Mouse (Mus musculus) ES-E14 (cell line): ENCODE measurements around the gene Hyal1. TPM values are rescaled to one million over a fixed set of nuclear protein-coding genes. Genes with fewer than 3 reads are reported as not detected.

Source experiments
- DNase-seq: peaks from one replicate; pipeline ENCODE4 v3.0.0-alpha.2; 2013; ENCODE audit warnings: low read depth, low spot score
- H3K27ac ChIP-seq: 2 replicates; pipeline ENCODE4 v1.5.1; 2012; ENCODE audit warnings: low read depth, mild to moderate bottlenecking, low read length, moderate library complexity, mixed read lengths; ENCODE audit not compliant: poor library complexity, insufficient read depth, severe bottlenecking
- H3K36me3 ChIP-seq: 2 replicates; pipeline ENCODE4 v1.6.1; 2012; ENCODE audit warnings: mild to moderate bottlenecking, low read length, moderate library complexity, mixed read lengths; ENCODE audit not compliant: control insufficient read depth, poor library complexity, insufficient read depth, severe bottlenecking
- H3K4me1 ChIP-seq, 2 experiments: fragments of 150-350 bp in 1 of 2; sonication (generic) in 1 of 2; 2 replicates each; pipeline ENCODE4 v1.6.1; 2012; ENCODE audit warnings: low read length in 2 of 2, mild to moderate bottlenecking in 1 of 2, mixed read lengths in 1 of 2; ENCODE audit not compliant: control insufficient read depth in 2 of 2, insufficient read depth in 2 of 2, poor library complexity in 1 of 2
- H3K4me3 ChIP-seq, 2 experiments: fragments of 150-350 bp in 1 of 2; sonication (generic) in 1 of 2; 2 replicates each; pipeline ENCODE4 v1.5.1; 2012; ENCODE audit warnings: low read length in 2 of 2, low read depth in 1 of 2, mild to moderate bottlenecking in 1 of 2, mixed read lengths in 1 of 2; ENCODE audit not compliant: insufficient read depth in 1 of 2, poor library complexity in 1 of 2, severe bottlenecking in 1 of 2
- H3K9ac ChIP-seq: 2 replicates; pipeline ENCODE4 v1.6.1; 2012; ENCODE audit warnings: low read depth, mild to moderate bottlenecking, low read length, mixed read lengths; ENCODE audit not compliant: poor library complexity, insufficient read depth, severe bottlenecking
- H3K9me3 ChIP-seq: fragments of 150-350 bp; sonication (generic); 2 replicates; pipeline ENCODE4 v1.6.1; 2012; ENCODE audit warnings: low read depth, mild to moderate bottlenecking, low read length; ENCODE audit not compliant: control insufficient read depth, insufficient read depth
- CHD2 ChIP-seq: IDR thresholded peaks from 2 replicates; pipeline ENCODE4 v1.6.1; 2014; ENCODE audit warnings: mild to moderate bottlenecking, low read depth, low read length, inconsistent platforms
- HCFC1 ChIP-seq: IDR thresholded peaks from 2 replicates; pipeline ENCODE4 v1.6.1; 2012; ENCODE audit warnings: low read length, inconsistent platforms, borderline replicate concordance; ENCODE audit not compliant: insufficient read depth
- MAFK ChIP-seq: IDR thresholded peaks from 2 replicates; pipeline ENCODE4 v1.6.1; 2014; ENCODE audit warnings: mild to moderate bottlenecking, low read depth, low read length, inconsistent platforms; ENCODE audit not compliant: insufficient read depth
- ZC3H11A ChIP-seq: IDR thresholded peaks from 2 replicates; pipeline ENCODE4 v1.6.1; 2012; ENCODE audit warnings: low read depth, mild to moderate bottlenecking, inconsistent platforms, low read length, borderline replicate concordance
- ZNF384 ChIP-seq: IDR thresholded peaks from 2 replicates; pipeline ENCODE4 v1.6.1; 2012; ENCODE audit warnings: low read depth, low read length, inconsistent platforms
- in situ Hi-C, 2 experiments: fragments of 600-800 bp; cut with MboI; formaldehyde crosslinking; loops; one replicate each; pipeline ENCODE4 v1.15.1; 2025; ENCODE audit warnings: low sequenced_read_pairs in 2 of 2, inconsistent platforms in 1 of 2; ENCODE audit not compliant: unreplicated experiment in 2 of 2
- total RNA-seq: library from RNA; depleted of rRNA; stranded (reverse); fragments of 300-350 nt; gene quantifications from 2 replicates; pipeline ENCODE4 v1.2.3, GENCODE M21; 2012

Gene Hyal1
- total RNA-seq, 1 experiment = 11.8 TPM

DNA sequence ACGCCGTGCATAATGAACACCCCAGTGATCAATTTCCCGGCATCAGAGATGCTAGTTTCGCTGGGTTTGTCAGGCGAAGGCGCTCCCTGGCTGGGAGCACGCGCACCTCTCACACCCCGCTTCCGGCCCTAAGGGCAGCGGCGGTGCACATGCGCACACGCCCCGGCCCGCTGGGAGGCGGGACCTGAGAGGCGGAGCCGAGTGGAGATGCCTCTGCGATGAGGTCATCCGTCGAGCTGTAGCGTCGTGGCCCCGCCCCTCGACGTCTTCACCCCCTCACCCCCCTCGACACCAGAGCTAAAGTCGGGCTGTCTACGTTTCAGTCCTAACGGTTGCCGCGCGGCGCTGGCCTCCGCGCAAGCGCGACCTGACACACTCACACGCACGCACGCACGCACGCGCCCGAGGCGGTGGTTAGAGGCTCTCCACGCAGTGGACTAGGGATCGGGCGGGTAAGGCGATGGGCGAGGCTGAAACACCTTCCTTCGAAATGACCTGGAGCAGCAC is 22.4 kb upstream of the Hyal1 start:
- Histone ChIP-seq H3K9me3 (no peaks in the 10 kb centered on the region), H3K4me1 (peaks cover 0 to 13% of the 10 kb centered on the region in 2 experiments; a peak in 1 of 4 replicates), H3K36me3 (peaks cover 16% of the 10 kb centered on the region), H3K4me3 (peak overlapping the region; percentile 64 to 80), H3K27ac (peak overlapping the region; percentile 57), H3K9ac (peak overlapping the region; percentile 81)
- DNase-seq = peak; percentile 94
- in situ Hi-C loops = no loop called here
- TF ChIP-seq HCFC1 = 0 out of 2 replicates have a peak, but pooled peaks have one; percentile 37
- no peak for TF ChIP-seq CHD2

DNA sequence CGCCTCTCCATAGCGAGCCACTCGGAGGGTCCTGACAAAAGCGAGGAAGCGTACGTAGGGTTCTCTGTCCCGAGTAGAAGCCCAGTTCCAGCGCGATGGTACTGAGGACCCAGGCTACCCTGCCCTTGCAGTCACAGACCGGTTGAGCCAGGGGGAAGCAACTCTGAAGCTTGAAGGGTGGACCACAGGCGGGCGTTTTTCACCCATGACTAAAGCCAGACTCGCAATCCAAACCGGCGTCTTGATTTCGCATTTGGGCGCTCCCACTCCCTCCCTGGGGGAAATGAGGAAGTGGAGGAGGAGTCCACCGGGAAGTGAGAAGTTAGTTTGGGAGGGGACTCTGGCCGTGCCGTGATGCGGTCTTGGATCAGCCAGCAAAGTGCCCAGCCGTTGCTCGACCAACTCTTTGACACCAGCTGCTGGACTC is 21.7 kb upstream of the Hyal1 start:
- peak overlapping the region; percentile 81 for H3K9ac ChIP-seq
- H3K4me1 ChIP-seq = peaks cover 0 to 12% of the 10 kb centered on the region in 2 experiments; a peak in 1 of 4 replicates
- no peak for DNase-seq
- H3K9me3 ChIP-seq = no peaks in the 10 kb centered on the region
- no peak for TF ChIP-seq CHD2
- no peak for TF ChIP-seq MAFK
- TF ChIP-seq ZC3H11A = no peak
- no peak for TF ChIP-seq ZNF384
- H3K4me3 ChIP-seq = peak overlapping the region; percentile 64 to 80
- peak overlapping the region; percentile 57 for H3K27ac ChIP-seq
- peaks cover 16% of the 10 kb centered on the region for H3K36me3 ChIP-seq
- in situ Hi-C loops = no loop called here

DNA sequence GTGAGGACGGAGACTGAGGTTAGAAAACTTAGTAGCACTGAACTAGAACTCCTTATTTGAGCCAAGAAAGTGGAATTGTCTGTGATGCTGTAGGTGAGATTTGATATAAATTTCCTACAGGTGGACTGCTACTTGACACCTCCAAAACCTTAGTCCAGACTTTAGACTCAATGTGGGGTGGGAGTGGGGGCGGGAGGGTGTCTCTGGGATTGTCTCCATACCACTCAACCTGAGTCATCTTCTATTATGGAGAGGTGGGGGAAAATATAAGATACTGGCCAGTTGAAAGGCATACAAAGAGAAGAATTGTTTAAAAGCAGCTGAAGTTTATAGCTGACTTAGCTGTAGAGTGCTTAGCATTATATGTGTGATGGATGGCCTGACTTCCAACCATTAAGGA is 21.0 kb upstream of the Hyal1 start:
- H3K4me3 ChIP-seq = peak overlapping the region; percentile 64 to 80
- H3K36me3 ChIP-seq = peaks cover 16% of the 10 kb centered on the region
- H3K27ac ChIP-seq = no peak overlapping the region
- H3K4me1 ChIP-seq = peaks cover 0 to 10% of the 10 kb centered on the region in 2 experiments; a peak in 1 of 4 replicates
- peak overlapping the region; percentile 81; the same call in 1 of the 2 replicates for H3K9ac ChIP-seq
- H3K9me3 ChIP-seq = no peaks in the 10 kb centered on the region
- no peak for DNase-seq
- in situ Hi-C loops = no loop called here
- TF ChIP-seq ZNF384 (no peak), CHD2 (no peak), MAFK (no peak), ZC3H11A (no peak), HCFC1 (no peak)

DNA sequence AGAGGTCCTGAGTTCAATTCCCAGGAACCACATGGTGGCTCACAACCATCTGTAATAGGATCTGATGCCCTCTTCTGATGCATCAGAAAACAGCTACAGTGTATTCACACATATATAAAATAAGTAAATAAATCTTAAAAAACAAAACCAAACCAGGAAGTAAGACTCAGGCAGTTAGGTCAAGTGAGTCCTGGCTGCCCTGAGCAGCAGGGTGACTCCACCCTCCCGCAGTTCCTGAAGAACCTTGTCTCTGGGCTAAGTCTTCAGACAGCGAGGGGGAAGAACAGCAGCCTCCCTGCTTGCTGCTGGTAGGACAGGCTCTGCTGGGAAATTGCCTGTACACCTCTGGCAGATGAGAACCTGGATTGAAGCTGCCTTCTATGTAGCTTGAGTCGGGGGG is 20.4 kb upstream of the Hyal1 start:
- Histone ChIP-seq H3K36me3 (peaks cover 18% of the 10 kb centered on the region), H3K9ac (no peak overlapping the region), H3K4me3 (no peak overlapping the region), H3K27ac (no peak overlapping the region), H3K9me3 (no peaks in the 10 kb centered on the region), H3K4me1 (peaks cover 0 to 5% of the 10 kb centered on the region in 2 experiments; a peak in 1 of 4 replicates)
- in situ Hi-C loops = no loop called here
- TF ChIP-seq MAFK = no peak
- no peak for TF ChIP-seq HCFC1
- no peak for TF ChIP-seq CHD2
- no peak for TF ChIP-seq ZNF384
- TF ChIP-seq ZC3H11A = no peak
- DNase-seq = no peak
